Mouse (Mus musculus) small intestine, adult 2 months (tissue): Measurements from ENCODE around the gene Rab6b. TPM values are rescaled to one million over a fixed set of nuclear protein-coding genes. Genes with fewer than 3 reads are reported as not detected.
A peak's percentile ranks its signal among the peaks of the same experiment; 100 is the strongest.
"Not testable (repeated sequence)": the region's sequence is repeated elsewhere in the genome, so short reads cannot be mapped to it uniquely, and the experiment has no call there.

Source experiments
- H3K27ac ChIP-seq: fragments of 200-500 bp; 2 replicates; pipeline ENCODE4 v1.5.1; 2012; ENCODE audit warnings: low read depth, low read length, control low read depth, inconsistent platforms; ENCODE audit not compliant: insufficient read depth
- H3K27me3 ChIP-seq: fragments of 200-500 bp; 2 replicates; pipeline ENCODE4 v1.6.1; 2012; ENCODE audit warnings: mild to moderate bottlenecking, moderate library complexity, low read length, inconsistent platforms; ENCODE audit not compliant: control insufficient read depth, insufficient read depth
- H3K36me3 ChIP-seq: fragments of 200-500 bp; 2 replicates; pipeline ENCODE4 v1.6.1; 2012; ENCODE audit warnings: mild to moderate bottlenecking, low read length, control low read depth, inconsistent platforms; ENCODE audit not compliant: control insufficient read depth, insufficient read depth
- H3K4me1 ChIP-seq: fragments of 200-500 bp; 2 replicates; pipeline ENCODE4 v1.6.1; 2012; ENCODE audit warnings: low read length, inconsistent platforms, mixed read lengths; ENCODE audit not compliant: control insufficient read depth, insufficient read depth, insufficient read length
- H3K4me3 ChIP-seq: fragments of 200-500 bp; 2 replicates; pipeline ENCODE4 v1.5.1; 2012; ENCODE audit warnings: low read depth, mild to moderate bottlenecking, control low read depth, inconsistent platforms, low read length, moderate library complexity
- CTCF ChIP-seq: fragments of 200-500 bp; IDR thresholded peaks from 2 replicates; pipeline ENCODE4 v1.5.1; 2012; ENCODE audit warnings: low read depth, mild to moderate bottlenecking, control low read depth, inconsistent platforms, low read length, moderate library complexity, mixed read lengths; ENCODE audit not compliant: insufficient replicate concordance, insufficient read length; ENCODE audit errors: extremely low read depth
- POLR2A ChIP-seq: fragments of 200-500 bp; IDR thresholded peaks from 2 replicates; pipeline ENCODE4 v1.6.1; 2012; ENCODE audit warnings: low read depth, mild to moderate bottlenecking, control low read depth, inconsistent platforms, low read length, moderate library complexity
- WGBS: fragments of 180-500 bp; shearing (Covaris S2); methylation state at CpG from one replicate; pipeline ENCODE4 v1.1.7; 2018; 5-methylcytosine and 5-hydroxymethylcytosine counted together
- polyA plus RNA-seq: library from polyadenylated mRNA; depleted of rRNA; stranded (reverse); fragments of >200 nt; gene quantifications from 2 replicates; pipeline ENCODE4 v1.2.3, GENCODE M21; 2012

Rab6b gene
- polyA plus RNA-seq, 1 experiment = 11.6 TPM

DNA sequence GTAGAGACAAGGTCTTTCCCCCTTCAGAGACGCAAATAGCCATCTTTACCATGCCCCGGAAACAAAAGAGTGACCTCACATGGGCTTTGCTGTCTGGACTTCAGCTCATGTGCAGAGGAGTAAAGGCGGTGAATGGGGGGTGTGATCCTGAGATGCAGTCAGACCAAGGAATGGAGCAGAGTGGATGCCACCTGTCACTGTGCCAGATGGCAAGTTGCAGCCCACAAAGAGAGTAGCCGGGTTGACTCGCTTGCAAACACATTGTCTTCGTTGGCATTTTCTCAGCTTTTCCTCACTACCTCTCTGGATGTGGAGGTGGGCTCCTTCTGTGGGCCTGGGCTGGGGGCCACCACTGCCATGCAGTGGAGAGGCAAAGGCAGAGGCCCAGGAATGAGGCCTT is 24.9 kb upstream of the Rab6b start:
- no peak overlapping the region for H3K4me3 ChIP-seq
- no peak overlapping the region for H3K27ac ChIP-seq
- H3K27me3 ChIP-seq = no peaks in the 10 kb centered on the region
- TF ChIP-seq CTCF (no peak), POLR2A (no peak)
- peaks cover 5% of the 10 kb centered on the region; the same call in 1 of the 2 replicates for H3K36me3 ChIP-seq
- H3K4me1 ChIP-seq = peaks cover 25% of the 10 kb centered on the region; the same call in 1 of the 2 replicates
- 94% methylated on average over 6 of the region's 6 CpGs for WGBS

DNA sequence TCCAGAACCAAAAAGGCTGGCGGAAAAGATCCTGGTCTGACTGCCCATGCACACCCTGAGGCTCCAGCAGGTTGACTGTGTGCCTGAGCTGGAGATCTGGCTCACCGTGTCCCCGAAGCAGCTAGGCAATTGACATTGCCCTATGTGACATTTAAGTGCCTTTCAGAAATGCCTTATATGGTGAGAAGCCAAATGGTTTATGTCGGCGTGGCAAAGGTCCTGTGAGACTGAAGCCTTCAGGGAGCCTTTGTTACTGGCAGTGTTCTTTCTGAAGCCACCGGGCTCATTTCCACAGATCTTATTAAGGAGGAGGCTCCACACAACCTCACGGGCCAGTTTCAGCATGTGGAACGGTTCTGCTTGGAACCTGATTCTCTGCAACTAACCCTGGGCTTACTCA is 24.3 kb upstream of the Rab6b start:
- H3K27me3 ChIP-seq = no peaks in the 10 kb centered on the region
- H3K36me3 ChIP-seq = peaks cover 5% of the 10 kb centered on the region; the same call in 1 of the 2 replicates
- TF ChIP-seq CTCF (no peak), POLR2A (no peak)
- no peak overlapping the region for H3K4me3 ChIP-seq
- 83% methylated on average over 8 of the region's 8 CpGs for WGBS
- no peak overlapping the region for H3K27ac ChIP-seq
- H3K4me1 ChIP-seq = peaks cover 26% of the 10 kb centered on the region

DNA sequence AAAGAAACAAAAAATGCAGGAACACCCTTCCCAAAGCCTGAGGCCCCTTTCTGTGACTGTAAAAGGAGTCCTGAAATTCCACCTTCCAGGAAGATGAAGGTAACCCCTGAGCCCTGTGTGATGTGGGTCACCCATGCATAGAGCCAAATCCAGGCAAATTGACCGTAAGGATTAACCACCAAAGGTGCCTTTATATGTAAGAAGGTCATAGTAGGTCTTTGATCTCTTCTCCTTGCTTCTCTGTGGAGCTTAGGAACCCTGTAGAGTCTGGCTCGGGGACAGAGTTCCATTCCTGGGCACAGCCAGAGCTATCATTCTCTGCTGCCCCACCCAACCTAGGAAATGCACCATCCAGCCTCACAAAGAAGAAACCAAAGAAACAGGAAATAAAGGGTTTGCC is 22.9 kb upstream of the Rab6b start:
- Histone ChIP-seq H3K36me3 (peaks cover 3% of the 10 kb centered on the region; the same call in 1 of the 2 replicates), H3K4me1 (peaks cover 28% of the 10 kb centered on the region), H3K27ac (peak overlapping the region; percentile 72), H3K4me3 (no peak overlapping the region), H3K27me3 (no peaks in the 10 kb centered on the region)
- WGBS = 52% methylated on average over 2 of the region's 2 CpGs
- no peak for TF ChIP-seq POLR2A
- TF ChIP-seq CTCF = no peak

DNA sequence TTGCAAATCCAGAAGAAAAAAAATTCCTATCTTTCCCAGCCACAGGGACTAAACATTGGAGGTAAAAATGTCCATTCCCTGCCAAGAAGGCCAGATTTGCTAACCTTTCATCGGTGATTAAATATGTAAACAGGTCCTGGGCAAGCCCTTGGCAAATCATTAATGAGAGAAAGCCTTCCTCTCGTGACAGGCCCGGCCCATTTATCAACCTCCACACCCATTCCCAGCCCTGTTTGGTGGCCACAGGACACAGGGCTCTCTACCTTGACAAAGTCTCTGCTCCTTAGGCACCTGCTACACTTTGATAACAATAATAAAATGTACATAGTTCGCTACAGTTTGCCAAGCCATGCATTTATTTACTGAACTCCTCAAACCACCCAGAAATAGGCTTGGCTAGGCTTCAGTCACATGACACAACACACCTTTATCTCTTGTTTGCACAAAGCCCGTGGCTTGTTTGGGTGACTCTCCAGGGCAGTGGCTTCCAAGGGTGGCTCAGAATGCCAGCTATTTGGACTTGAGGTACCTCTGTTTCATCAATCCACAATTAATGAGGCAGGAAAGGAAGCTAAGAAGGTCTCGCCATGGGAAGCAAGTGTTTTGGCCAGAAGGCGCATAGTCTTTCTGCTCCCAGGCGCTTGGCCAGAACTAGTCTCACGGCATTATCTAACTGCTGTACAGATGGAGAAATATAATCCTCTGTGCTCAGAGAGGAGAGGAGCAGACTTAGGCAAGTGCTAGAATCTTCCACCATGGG is 21.3 kb upstream of the Rab6b start:
- 21% methylated on average over 9 of the region's 9 CpGs for WGBS
- Histone ChIP-seq H3K36me3 (peaks cover 1% of the 10 kb centered on the region; the same call in 1 of the 2 replicates), H3K27ac (peak overlapping the region; percentile 78), H3K27me3 (no peaks in the 10 kb centered on the region), H3K4me1 (peaks cover 28% of the 10 kb centered on the region), H3K4me3 (no peak overlapping the region)
- TF ChIP-seq POLR2A (no peak), CTCF (no peak)

DNA sequence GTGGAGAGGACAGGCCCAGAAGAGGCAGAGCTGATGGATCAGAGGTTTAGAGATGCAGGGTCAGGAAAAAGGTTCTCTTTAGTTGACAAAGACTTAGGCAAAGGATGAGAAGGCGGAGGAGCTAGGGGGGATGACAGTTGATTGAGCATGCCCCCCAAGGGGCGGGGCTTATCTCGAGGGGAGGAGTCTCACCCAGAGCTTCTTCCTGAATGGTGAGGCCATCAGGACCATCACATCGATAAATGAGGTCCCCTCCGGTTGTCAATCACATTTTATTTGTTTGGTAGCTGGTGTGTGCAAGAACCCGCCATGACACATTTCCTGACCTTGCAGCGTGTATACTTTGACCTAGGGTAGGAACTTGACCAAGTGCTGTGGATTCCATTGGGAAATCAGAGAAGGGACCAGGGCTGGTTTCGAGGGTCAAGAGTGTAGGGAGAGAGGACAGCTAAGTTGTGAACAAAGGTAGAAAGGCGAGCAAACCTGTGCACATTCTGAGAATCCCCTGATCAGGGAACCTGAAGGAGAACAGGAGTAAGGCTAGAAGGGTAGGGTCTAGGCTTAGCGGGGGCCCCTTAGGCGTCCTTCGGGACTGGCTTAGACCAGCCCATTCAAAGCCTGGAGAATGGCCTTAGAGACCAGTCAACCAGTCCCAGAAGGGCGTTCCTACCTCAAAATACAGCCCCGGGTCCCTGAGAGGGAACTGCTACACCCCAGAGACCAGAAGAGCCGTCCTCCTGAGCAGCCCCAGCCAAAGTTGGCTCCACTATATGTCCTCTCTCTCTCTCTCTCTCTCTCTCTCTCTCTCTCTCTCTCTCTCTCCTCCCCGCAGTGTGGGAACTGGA is 20.3 kb upstream of the Rab6b start:
- TF ChIP-seq CTCF (no peak), POLR2A (no peak)
- H3K4me3 ChIP-seq = no peak overlapping the region
- peaks cover 28% of the 10 kb centered on the region for H3K4me1 ChIP-seq
- whole genome bisulfite sequencing = 67% methylated on average over 16 of the region's 16 CpGs
- H3K36me3 ChIP-seq = no peaks in the 10 kb centered on the region
- peak overlapping the region; percentile 78 for H3K27ac ChIP-seq
- no peaks in the 10 kb centered on the region for H3K27me3 ChIP-seq

DNA sequence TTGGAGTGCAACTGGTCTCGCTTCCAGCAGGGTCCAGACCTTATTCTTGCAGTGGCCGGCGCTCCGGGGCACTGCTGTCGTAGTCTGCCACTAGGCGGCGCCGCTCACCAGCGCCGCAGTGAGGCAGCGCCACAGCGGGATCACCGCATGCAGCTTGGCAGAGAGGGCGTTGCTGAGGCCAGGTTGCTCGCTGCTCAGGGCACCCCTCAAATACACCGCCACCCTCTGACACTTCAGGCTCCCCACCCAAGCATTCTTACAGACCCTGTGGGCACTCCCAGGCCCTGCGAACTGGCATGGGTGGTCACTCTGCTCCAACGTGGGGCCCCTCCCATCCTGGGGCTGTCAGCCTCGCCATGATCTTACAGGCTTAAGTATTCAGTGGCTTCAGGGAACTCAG is 19.3 kb upstream of the Rab6b start:
- H3K4me3 ChIP-seq = peak overlapping the region; percentile 57
- WGBS = 1% methylated on average over 19 of the region's 19 CpGs
- peaks cover 28% of the 10 kb centered on the region for H3K4me1 ChIP-seq
- no peaks in the 10 kb centered on the region for H3K27me3 ChIP-seq
- no peaks in the 10 kb centered on the region for H3K36me3 ChIP-seq
- no peak overlapping the region for H3K27ac ChIP-seq
- TF ChIP-seq POLR2A (no peak), CTCF (peak; percentile 90)

DNA sequence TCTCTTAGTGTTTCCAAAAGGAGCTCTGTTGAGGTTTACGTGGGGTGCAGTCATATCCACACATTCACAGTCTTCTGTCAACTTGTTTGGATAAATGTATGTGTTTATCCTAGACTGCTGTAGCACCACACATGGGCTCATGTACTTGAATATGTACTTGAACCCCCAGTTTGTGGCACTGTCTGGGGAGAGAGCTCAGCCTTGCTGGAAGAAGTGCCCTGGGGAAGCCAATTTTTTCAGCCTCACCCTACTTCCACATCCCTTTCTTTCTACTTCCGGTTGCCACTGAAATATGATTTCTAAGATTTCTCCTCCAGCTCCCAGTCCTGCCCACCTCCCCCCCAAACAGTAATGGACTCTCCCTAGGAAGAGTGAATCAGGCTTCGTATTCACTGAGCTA is 17.9 kb upstream of the Rab6b start:
- TF ChIP-seq POLR2A (no peak), CTCF (no peak)
- peaks cover 25% of the 10 kb centered on the region for H3K4me1 ChIP-seq
- no peaks in the 10 kb centered on the region for H3K36me3 ChIP-seq
- H3K4me3 ChIP-seq = no peak overlapping the region
- H3K27ac ChIP-seq = no peak overlapping the region
- H3K27me3 ChIP-seq = no peaks in the 10 kb centered on the region
- 77% methylated on average over 3 of the region's 3 CpGs for WGBS

DNA sequence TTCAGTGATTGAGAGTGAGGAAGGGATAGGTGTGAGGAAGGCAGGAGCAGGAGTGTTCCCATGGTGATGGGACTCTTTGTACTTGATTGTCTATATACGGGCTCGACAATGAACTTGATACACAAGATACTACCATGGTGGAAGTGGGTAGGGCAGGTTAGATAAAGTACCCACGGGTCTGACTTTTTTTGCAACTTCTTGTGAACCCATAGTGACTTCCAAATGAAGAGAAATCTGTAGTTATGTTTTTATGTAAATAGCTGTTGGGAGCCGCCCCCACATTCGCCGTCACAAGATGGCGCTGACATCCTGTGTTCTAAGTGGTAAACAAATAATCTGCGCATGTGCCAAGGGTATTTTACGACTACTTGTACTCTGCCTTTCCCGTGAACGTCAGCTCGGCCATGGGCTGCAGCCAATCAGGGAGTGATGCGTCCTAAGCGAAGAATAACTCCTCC is 3.2 kb upstream of the Rab6b start:
- WGBS = 9% methylated on average over 9 of the region's 14 CpGs

More for the DNA sequence above, 3.2 kb upstream of the Rab6b start:
- peak overlapping the region; percentile 69 for H3K27ac ChIP-seq
- not testable (repeated sequence) for H3K4me3 ChIP-seq, H3K36me3 ChIP-seq, H3K4me1 ChIP-seq
- peaks cover 20% of the 10 kb centered on the region for H3K27me3 ChIP-seq
